Mouse (Mus musculus): ENCODE measurements around the gene Cnksr3. TPM values are rescaled to one million over a fixed set of nuclear protein-coding genes. Genes with fewer than 3 reads are reported as not detected.

Gene Cnksr3
- polyA plus RNA-seq, 1 experiment from 2014 or later, result 11.1 TPM

GRCm38 (mm10) chr10:7187881-7188280 is 24.2 kb downstream of the Cnksr3 start:
- H3K27me3 ChIP-seq (ENCODE audit: control insufficient read depth, insufficient read depth, low read length), result no peaks in the 10 kb centered on the region
- no peak overlapping the region for H3K9ac ChIP-seq (replicated peaks; ENCODE audit: low read depth, low read length)
- no peak overlapping the region for H3K4me3 ChIP-seq (ENCODE audit: low read depth, low read length)
- H3K36me3 ChIP-seq (ENCODE audit: control insufficient read depth, insufficient read depth, low read length), result no peaks in the 10 kb centered on the region
- no peaks in the 10 kb centered on the region for H3K9me3 ChIP-seq (ENCODE audit: control insufficient read depth, low read depth, low read length)
- no peak for ATAC-seq (ENCODE audit: insufficient number of reproducible peaks, insufficient read depth, low FRiP score, low read depth)
- whole genome bisulfite sequencing, result 27% methylated on average over 7 of the region's 7 CpGs
- H3K4me2 ChIP-seq (replicated peaks; ENCODE audit: low read depth, low read length), result no peak overlapping the region
- H3K4me1 ChIP-seq (ENCODE audit: control insufficient read depth, insufficient read depth, low read length), result peaks cover 22% of the 10 kb centered on the region
- no peak overlapping the region for H3K27ac ChIP-seq (ENCODE audit: low read length)

GRCm38 (mm10) chr10:7186992-7187391 is 25.0 kb downstream of the Cnksr3 start:
- Histone ChIP-seq H3K9me3 (ENCODE audit: control insufficient read depth, low read depth, low read length) (no peaks in the 10 kb centered on the region), H3K27me3 (ENCODE audit: control insufficient read depth, insufficient read depth, low read length) (no peaks in the 10 kb centered on the region), H3K27ac (ENCODE audit: low read length) (no peak overlapping the region), H3K4me1 (ENCODE audit: control insufficient read depth, insufficient read depth, low read length) (peaks cover 30% of the 10 kb centered on the region), H3K9ac (replicated peaks; ENCODE audit: low read depth, low read length) (no peak overlapping the region), H3K4me3 (ENCODE audit: low read depth, low read length) (no peak overlapping the region), H3K4me2 (replicated peaks; ENCODE audit: low read depth, low read length) (no peak overlapping the region), H3K36me3 (ENCODE audit: control insufficient read depth, insufficient read depth, low read length) (no peaks in the 10 kb centered on the region)
- no peak for ATAC-seq (ENCODE audit: insufficient number of reproducible peaks, insufficient read depth, low FRiP score, low read depth)
- 89% methylated on average over 5 of the region's 5 CpGs for WGBS

- ATAC-seq (ENCODE audit: insufficient number of reproducible peaks, insufficient read depth, low FRiP score, low read depth), result no peak
- Histone ChIP-seq H3K4me1 (ENCODE audit: control insufficient read depth, insufficient read depth, low read length) (peaks cover 32% of the 10 kb centered on the region), H3K4me3 (ENCODE audit: low read depth, low read length) (no peak overlapping the region), H3K36me3 (ENCODE audit: control insufficient read depth, insufficient read depth, low read length) (no peaks in the 10 kb centered on the region), H3K27me3 (ENCODE audit: control insufficient read depth, insufficient read depth, low read length) (no peaks in the 10 kb centered on the region), H3K9me3 (ENCODE audit: control insufficient read depth, low read depth, low read length) (no peaks in the 10 kb centered on the region), H3K4me2 (replicated peaks; ENCODE audit: low read depth, low read length) (no peak overlapping the region), H3K9ac (replicated peaks; ENCODE audit: low read depth, low read length) (no peak overlapping the region), H3K27ac (ENCODE audit: low read length) (no peak overlapping the region)
- WGBS, result 85% methylated on average over 5 of the region's 5 CpGs
Observed at GRCm38 (mm10) chr10:7186018-7186417, 26.0 kb downstream of the Cnksr3 start.

- Histone ChIP-seq H3K9me3 (ENCODE audit: control insufficient read depth, low read depth, low read length) (no peaks in the 10 kb centered on the region), H3K27me3 (ENCODE audit: control insufficient read depth, insufficient read depth, low read length) (no peaks in the 10 kb centered on the region), H3K4me2 (replicated peaks; ENCODE audit: low read depth, low read length) (peak overlapping the region; percentile 29; the same call in 1 of the 2 replicates), H3K36me3 (ENCODE audit: control insufficient read depth, insufficient read depth, low read length) (no peaks in the 10 kb centered on the region), H3K4me3 (ENCODE audit: low read depth, low read length) (no peak overlapping the region), H3K9ac (replicated peaks; ENCODE audit: low read depth, low read length) (no peak overlapping the region), H3K27ac (ENCODE audit: low read length) (peak overlapping the region; percentile 69), H3K4me1 (ENCODE audit: control insufficient read depth, insufficient read depth, low read length) (peaks cover 39% of the 10 kb centered on the region)
- peak; percentile 74; the same call in 1 of the 2 replicates for ATAC-seq (ENCODE audit: insufficient number of reproducible peaks, insufficient read depth, low FRiP score, low read depth)
- 14% methylated on average over 6 of the region's 6 CpGs for WGBS
Observed at GRCm38 (mm10) chr10:7183171-7183631, 28.8 kb downstream of the Cnksr3 start.

- whole genome bisulfite sequencing, result 42% methylated on average over 12 of the region's 12 CpGs
Observed at GRCm38 (mm10) chr10:7182555-7183170, 29.4 kb downstream of the Cnksr3 start.

GRCm38 (mm10) chr10:7180296-7180695 is 31.7 kb downstream of the Cnksr3 start:
- WGBS, result 73% methylated on average over 5 of the region's 5 CpGs
- Histone ChIP-seq H3K4me2 (replicated peaks; ENCODE audit: low read depth, low read length) (no peak overlapping the region), H3K9ac (replicated peaks; ENCODE audit: low read depth, low read length) (no peak overlapping the region), H3K27me3 (ENCODE audit: control insufficient read depth, insufficient read depth, low read length) (no peaks in the 10 kb centered on the region), H3K36me3 (ENCODE audit: control insufficient read depth, insufficient read depth, low read length) (no peaks in the 10 kb centered on the region), H3K4me3 (ENCODE audit: low read depth, low read length) (no peak overlapping the region), H3K9me3 (ENCODE audit: control insufficient read depth, low read depth, low read length) (no peaks in the 10 kb centered on the region), H3K27ac (ENCODE audit: low read length) (no peak overlapping the region), H3K4me1 (ENCODE audit: control insufficient read depth, insufficient read depth, low read length) (peaks cover 30% of the 10 kb centered on the region)
- ATAC-seq (ENCODE audit: insufficient number of reproducible peaks, insufficient read depth, low FRiP score, low read depth), result no peak

More at GRCm38 (mm10) chr10:7182555-7183170, 29.4 kb downstream of the Cnksr3 start:
- Histone ChIP-seq H3K4me3 (ENCODE audit: low read depth, low read length) (no peak overlapping the region), H3K4me2 (replicated peaks; ENCODE audit: low read depth, low read length) (peak overlapping the region; percentile 29; the same call in 1 of the 2 replicates), H3K27me3 (ENCODE audit: control insufficient read depth, insufficient read depth, low read length) (no peaks in the 10 kb centered on the region), H3K9me3 (ENCODE audit: control insufficient read depth, low read depth, low read length) (no peaks in the 10 kb centered on the region), H3K9ac (replicated peaks; ENCODE audit: low read depth, low read length) (no peak overlapping the region), H3K4me1 (ENCODE audit: control insufficient read depth, insufficient read depth, low read length) (peaks cover 34% of the 10 kb centered on the region), H3K27ac (ENCODE audit: low read length) (peak overlapping the region; percentile 69), H3K36me3 (ENCODE audit: control insufficient read depth, insufficient read depth, low read length) (no peaks in the 10 kb centered on the region)
- 0 out of 2 replicates have a peak, but pooled peaks have one; percentile 10 for ATAC-seq (ENCODE audit: insufficient number of reproducible peaks, insufficient read depth, low FRiP score, low read depth)

- no peak overlapping the region for H3K27ac ChIP-seq (ENCODE audit: low read length)
- H3K36me3 ChIP-seq (ENCODE audit: control insufficient read depth, insufficient read depth, low read length), result no peaks in the 10 kb centered on the region
- no peaks in the 10 kb centered on the region for H3K9me3 ChIP-seq (ENCODE audit: control insufficient read depth, low read depth, low read length)
- no peak for ATAC-seq (ENCODE audit: insufficient number of reproducible peaks, insufficient read depth, low FRiP score, low read depth)
- no peak overlapping the region for H3K4me2 ChIP-seq (replicated peaks; ENCODE audit: low read depth, low read length)
- 66% methylated on average over 10 of the region's 10 CpGs for WGBS
- H3K27me3 ChIP-seq (ENCODE audit: control insufficient read depth, insufficient read depth, low read length), result no peaks in the 10 kb centered on the region
- no peak overlapping the region for H3K4me3 ChIP-seq (ENCODE audit: low read depth, low read length)
- peaks cover 36% of the 10 kb centered on the region for H3K4me1 ChIP-seq (ENCODE audit: control insufficient read depth, insufficient read depth, low read length)
- no peak overlapping the region for H3K9ac ChIP-seq (replicated peaks; ENCODE audit: low read depth, low read length)
Observed at GRCm38 (mm10) chr10:7178571-7178970, 33.5 kb downstream of the Cnksr3 start.

- Histone ChIP-seq H3K27ac (ENCODE audit: low read length) (no peak overlapping the region), H3K9ac (replicated peaks; ENCODE audit: low read depth, low read length) (no peak overlapping the region), H3K4me1 (ENCODE audit: control insufficient read depth, insufficient read depth, low read length) (peaks cover 19% of the 10 kb centered on the region; the same call in 1 of the 2 replicates), H3K4me3 (ENCODE audit: low read depth, low read length) (no peak overlapping the region), H3K4me2 (replicated peaks; ENCODE audit: low read depth, low read length) (no peak overlapping the region), H3K27me3 (ENCODE audit: control insufficient read depth, insufficient read depth, low read length) (no peaks in the 10 kb centered on the region), H3K9me3 (ENCODE audit: control insufficient read depth, low read depth, low read length) (no peaks in the 10 kb centered on the region), H3K36me3 (ENCODE audit: control insufficient read depth, insufficient read depth, low read length) (no peaks in the 10 kb centered on the region)
- ATAC-seq (ENCODE audit: insufficient number of reproducible peaks, insufficient read depth, low FRiP score, low read depth), result no peak
- 76% methylated on average over 8 of the region's 8 CpGs for WGBS
Observed at GRCm38 (mm10) chr10:7176205-7176910, 35.7 kb downstream of the Cnksr3 start.
